8 mouse cellular contexts compared by ENCODE assay signal in genomic region chr5:36529698-36530097, GRCm38 (mm10). TPM values are rescaled to one million over a fixed set of nuclear protein-coding genes. Genes with fewer than 3 reads are reported as not detected.
DNase-seq lines count a peak whose midpoint lies in the region; ATAC-seq lines count a peak whose summit lies in the region.

No protein-coding gene starts in this region.

- H3K4me2 ChIP-seq in neural tube, embryonic 11.5 days (ENCODE audit: low read depth), result peak overlapping the region; percentile 69
- peak overlapping the region; percentile 86 for H3K4me2 ChIP-seq in limb, embryonic 12.5 days
- H3K4me2 ChIP-seq in stomach, embryonic 14.5 days (replicated peaks; ENCODE audit: low read depth, low read length), result peak overlapping the region; percentile 74

- no peak overlapping the region for H3K27ac ChIP-seq in neural tube, embryonic 11.5 days (ENCODE audit: low read depth, low read length)
- peak overlapping the region; percentile 80 for H3K27ac ChIP-seq in limb, embryonic 12.5 days
- H3K27ac ChIP-seq in stomach, embryonic 14.5 days (ENCODE audit: low read length), result no peak overlapping the region

- DNase-seq in cerebellum, postnatal 10 days, result peak; percentile 14 to 23
- DNase-seq in cerebellum, adult 18-20 months, result no peak
- DNase-seq in neural tube, embryonic 11.5 days (ENCODE audit: low spot score), result no peak
- DNase-seq in neural tube, embryonic 10.5 days (ENCODE audit: extremely low spot score, low spot score), result no peak
- no peak for DNase-seq in frontal cortex, postnatal 36 days (ENCODE audit: low spot score in 2 of 2)
- no peak for DNase-seq in right cerebral cortex, postnatal 36 days (ENCODE audit: low spot score in 2 of 2)

- 10% methylated on average over 5 of the region's 5 CpGs for WGBS in neural tube, embryonic 11.5 days
- WGBS in limb, embryonic 12.5 days, result 1% methylated on average over 5 of the region's 5 CpGs
- 2% methylated on average over 5 of the region's 5 CpGs for WGBS in stomach, embryonic 14.5 days

- H3K4me3 ChIP-seq in neural tube, embryonic 11.5 days (ENCODE audit: low read depth, low read length), result peak overlapping the region; percentile 76
- peak overlapping the region; percentile 79 for H3K4me3 ChIP-seq in limb, embryonic 12.5 days (replicated peaks)
- peak overlapping the region; percentile 73 for H3K4me3 ChIP-seq in stomach, embryonic 14.5 days (ENCODE audit: low read depth, low read length)

- H3K9ac ChIP-seq in neural tube, embryonic 11.5 days (ENCODE audit: low read length), result peak overlapping the region; percentile 86
- peak overlapping the region; percentile 83 for H3K9ac ChIP-seq in limb, embryonic 12.5 days (replicated peaks)
- peak overlapping the region; percentile 76 for H3K9ac ChIP-seq in stomach, embryonic 14.5 days (replicated peaks; ENCODE audit: low read depth, low read length)

- no peaks in the 10 kb centered on the region for H3K36me3 ChIP-seq in neural tube, embryonic 11.5 days (ENCODE audit: control insufficient read depth, insufficient read depth, low read length)
- H3K36me3 ChIP-seq in limb, embryonic 12.5 days, result peaks cover 4% of the 10 kb centered on the region; the same call in 1 of the 2 replicates
- peaks cover 5% of the 10 kb centered on the region; the same call in 1 of the 2 replicates for H3K36me3 ChIP-seq in stomach, embryonic 14.5 days (ENCODE audit: control insufficient read depth, insufficient read depth, low read length)

- no peak for ATAC-seq in neural tube, embryonic 11.5 days (ENCODE audit: insufficient read depth, low FRiP score, low TSS enrichment)
- no peak for ATAC-seq in limb, embryonic 12.5 days (ENCODE audit: insufficient number of reproducible peaks, insufficient read depth, low FRiP score, low TSS enrichment, low read depth)
- ATAC-seq in stomach, embryonic 14.5 days (ENCODE audit: insufficient number of reproducible peaks, insufficient read depth, low FRiP score, low read depth), result no peak

- peaks cover 12% of the 10 kb centered on the region; the same call in 1 of the 2 replicates for H3K4me1 ChIP-seq in neural tube, embryonic 11.5 days (ENCODE audit: control insufficient read depth, insufficient read depth, low read length)
- H3K4me1 ChIP-seq in limb, embryonic 12.5 days (replicated peaks), result peaks cover 15% of the 10 kb centered on the region
- H3K4me1 ChIP-seq in stomach, embryonic 14.5 days (ENCODE audit: control insufficient read depth, insufficient read depth, low read length), result peaks cover 13% of the 10 kb centered on the region

- no peaks in the 10 kb centered on the region for H3K9me3 ChIP-seq in neural tube, embryonic 11.5 days (ENCODE audit: control insufficient read depth, low read length)
- H3K9me3 ChIP-seq in limb, embryonic 12.5 days, result no peaks in the 10 kb centered on the region
- no peaks in the 10 kb centered on the region for H3K9me3 ChIP-seq in stomach, embryonic 14.5 days (ENCODE audit: control insufficient read depth, low read depth, low read length)

- no peaks in the 10 kb centered on the region for H3K27me3 ChIP-seq in neural tube, embryonic 11.5 days (ENCODE audit: control insufficient read depth, insufficient read depth, low read length)
- H3K27me3 ChIP-seq in limb, embryonic 12.5 days, result no peaks in the 10 kb centered on the region
- H3K27me3 ChIP-seq in stomach, embryonic 14.5 days (ENCODE audit: control insufficient read depth, insufficient read depth, low read length), result no peaks in the 10 kb centered on the region

RNA-seq across cellular contexts. Expression of gene Ccdc96, which starts 45.3 kb away (rescaled TPM):
- 3.4 and 3.8 TPM in 2 replicates for polyA plus RNA-seq in neural tube, embryonic 11.5 days (2014; fragmentation: Nextera tagmentation; extraction: Ambion mirVana)
- 0.41 TPM in 2 replicates for polyA plus RNA-seq in limb, embryonic 12.5 days (2016; fragmentation: Nextera tagmentation; extraction: Ambion mirVana)
- polyA plus RNA-seq in stomach, embryonic 14.5 days (2014; fragmentation: Nextera tagmentation; extraction: Ambion mirVana), result 0.29 and 0.38 TPM in 2 replicates

RNA-seq across cellular contexts. Expression of gene Tada2b, which starts 45.6 kb away (rescaled TPM):
- polyA plus RNA-seq in neural tube, embryonic 11.5 days (2014; fragmentation: Nextera tagmentation; extraction: Ambion mirVana), result 4.0 and 4.2 TPM in 2 replicates
- polyA plus RNA-seq in limb, embryonic 12.5 days (2016; fragmentation: Nextera tagmentation; extraction: Ambion mirVana), result 1.8 and 2.0 TPM in 2 replicates
- 3.6 and 4.5 TPM in 2 replicates for polyA plus RNA-seq in stomach, embryonic 14.5 days (2014; fragmentation: Nextera tagmentation; extraction: Ambion mirVana)

Comparison
In these comparisons a context has a peak if more than half of its experiments do, and no peak if none do; other contexts are left out.
1. DNase-seq: peak in cerebellum, postnatal 10 days (2 of 2); none in cerebellum, adult 18-20 months (0 of 2), neural tube, embryonic 11.5 days (single experiment), neural tube, embryonic 10.5 days (single experiment), frontal cortex, postnatal 36 days (0 of 2) and right cerebral cortex, postnatal 36 days (0 of 2).
2. Peak in every context shown above with its lines, with median percentiles within 50 percentile points of each other: H3K4me2 ChIP-seq, H3K4me3 ChIP-seq and H3K9ac ChIP-seq.